Mouse (Mus musculus) right cerebral cortex, postnatal 10 days (tissue): ENCODE measurements at regions not wholly inside any gene's neighbourhood (a gene's known extent, or its start where the extent isn't known, plus 50 kb on each side); places are given as distances from the start of the nearest gene placed in this dataset.
"Not testable (repeated sequence)": the region's sequence is repeated elsewhere in the genome, so short reads cannot be mapped to it uniquely, and the experiment has no call there.

ENCODE experiments used
- DNase-seq, 2 experiments: peaks; one replicate each; pipeline ENCODE4 v3.0.0; 2021; ENCODE audit warnings: low spot score in 2 of 2

DNA sequence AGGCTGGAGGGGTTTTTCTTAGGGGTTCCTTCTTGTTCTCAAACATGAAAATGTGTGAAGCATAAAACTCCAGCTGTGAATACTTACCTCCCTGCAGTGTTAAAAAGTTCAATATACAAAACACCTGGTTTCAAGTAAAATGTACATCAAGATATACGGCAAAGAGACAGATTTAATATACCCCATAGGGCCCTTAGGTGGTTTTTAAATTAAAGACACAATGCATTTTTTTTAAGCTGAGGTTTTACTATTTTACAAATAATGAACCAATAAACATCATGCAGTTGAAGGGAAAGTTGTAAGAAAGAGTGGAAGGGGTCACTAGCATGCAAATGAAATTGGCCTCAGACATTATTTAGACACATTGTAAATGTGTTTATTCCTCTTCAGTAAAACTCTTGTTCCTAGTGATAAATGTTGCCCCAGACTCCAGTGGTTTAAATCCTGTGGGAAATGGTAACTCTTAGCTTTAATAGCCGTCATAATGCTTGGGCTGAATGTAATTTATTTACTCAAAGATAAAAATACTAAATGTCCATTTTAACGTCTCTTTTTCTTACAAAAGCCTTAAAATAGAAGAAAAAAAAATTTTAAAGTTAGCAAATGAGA lies 1337.9 kb downstream of the Efnb2 start:
- no peak for DNase-seq

DNA sequence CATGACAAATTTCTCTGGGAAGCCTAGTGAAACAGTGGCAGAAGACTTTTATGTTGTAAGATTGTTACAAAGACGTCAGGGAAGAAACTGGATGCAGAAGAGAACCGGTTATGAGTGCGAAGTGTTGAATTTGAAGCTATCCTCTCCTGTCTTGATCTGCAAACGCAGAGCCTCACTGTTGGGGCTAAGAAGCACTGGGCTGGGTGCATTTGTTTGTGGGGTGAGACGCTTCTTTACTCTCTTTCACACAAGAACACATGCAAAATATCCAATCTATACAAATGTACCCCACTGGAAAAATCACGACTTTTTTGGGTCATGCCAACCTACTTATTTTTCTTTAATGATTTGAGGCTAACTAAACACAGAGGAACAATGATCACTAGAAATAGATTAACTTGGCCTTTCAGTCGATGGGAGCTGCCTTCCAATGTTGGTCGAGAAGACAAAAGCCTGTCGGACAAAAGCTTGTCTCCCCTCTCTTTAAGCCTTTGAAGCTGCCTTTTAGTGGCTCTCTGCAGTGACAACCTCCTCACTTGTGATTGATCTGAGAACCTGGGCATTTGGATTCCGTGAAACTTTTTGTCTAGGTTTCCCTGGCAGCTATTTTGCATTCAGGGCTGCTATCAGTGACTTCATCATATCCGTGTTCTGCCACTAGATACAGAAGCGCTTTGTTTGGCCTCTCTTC lies 1338.5 kb downstream of the Efnb2 start:
- DNase-seq = no peak

DNA sequence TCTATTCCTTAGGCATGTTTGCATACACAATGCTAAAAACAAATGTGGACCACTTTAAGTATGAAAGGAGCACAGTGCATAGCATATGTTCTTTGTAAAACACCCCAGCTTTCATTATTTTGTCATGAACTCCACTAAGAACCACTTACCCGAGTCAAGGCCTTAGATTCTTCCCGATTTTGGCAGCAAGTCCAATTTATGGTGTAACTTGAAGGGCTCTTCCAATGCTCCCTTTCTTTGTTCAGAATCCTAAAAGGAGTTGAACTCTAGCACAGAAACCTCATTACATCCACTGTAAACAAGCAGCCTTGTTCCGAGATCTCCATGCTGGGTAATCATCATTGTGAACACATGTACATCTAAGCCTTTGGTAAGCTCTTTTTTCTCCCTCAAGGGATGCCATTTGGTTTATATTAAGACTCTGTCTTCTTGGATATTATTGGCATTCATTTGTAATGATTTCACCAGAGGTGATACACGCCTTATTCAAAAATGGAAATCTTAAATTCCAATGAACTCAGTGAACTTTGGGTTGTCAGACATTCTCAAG lies 1344.2 kb downstream of the Efnb2 start:
- DNase-seq = no peak

DNA sequence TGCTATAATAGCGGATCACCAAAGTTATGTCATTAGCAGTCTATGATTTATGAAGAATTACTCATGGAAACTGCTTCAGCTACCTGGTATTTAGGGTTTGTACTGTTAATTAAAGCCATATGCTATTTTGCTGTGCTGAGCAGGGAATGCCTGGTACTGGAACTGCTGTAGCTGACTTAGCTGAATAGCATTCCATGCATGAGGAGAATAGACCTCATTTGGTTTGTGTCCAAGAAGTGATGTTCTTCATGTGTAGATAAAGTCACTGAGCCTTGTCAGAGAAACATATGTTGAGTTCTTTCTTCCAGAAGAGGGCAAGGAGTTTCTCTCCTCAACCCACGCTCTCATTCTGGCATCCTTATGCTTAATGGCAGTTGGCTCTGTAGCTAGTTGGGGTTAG lies 1351.8 kb downstream of the Efnb2 start:
- DNase-seq = no peak

DNA sequence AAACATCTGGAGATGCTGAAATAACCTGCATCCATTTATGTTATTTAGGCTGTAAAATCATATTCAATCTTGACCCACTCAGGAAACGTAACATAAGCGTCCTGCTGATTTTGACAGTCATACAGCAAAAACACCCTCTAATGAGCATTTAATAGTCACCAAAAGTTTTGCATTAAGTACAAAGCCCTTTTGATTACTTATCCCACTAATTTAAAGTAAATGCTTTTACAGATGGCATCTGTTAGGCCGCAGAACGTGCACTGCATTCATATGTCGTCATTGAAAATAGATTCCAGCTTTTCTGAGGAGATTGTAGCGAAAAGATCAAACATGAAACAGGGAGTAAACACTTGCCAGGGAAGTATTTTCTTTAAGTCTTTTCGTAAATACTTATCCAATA lies 1371.7 kb downstream of the Efnb2 start:
- DNase-seq = no peak

DNA sequence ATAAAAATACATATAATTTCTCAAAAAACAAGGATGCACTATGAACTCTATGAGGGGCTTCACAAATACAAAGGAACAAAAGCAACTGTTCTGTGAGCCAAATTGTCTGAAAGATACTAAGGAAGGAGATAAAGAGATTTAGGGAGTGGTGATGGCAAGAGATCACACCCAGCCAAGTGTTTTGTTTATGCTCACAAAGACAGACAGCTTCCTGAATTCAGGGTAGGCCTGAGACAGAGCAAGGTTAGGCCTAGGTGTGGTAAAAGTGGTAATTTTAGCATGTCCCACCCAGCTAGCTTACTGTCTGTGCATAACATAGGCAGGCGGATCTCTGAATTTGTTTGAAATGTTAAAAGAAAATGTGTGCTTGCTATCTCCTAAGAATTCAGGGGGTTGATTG lies 1374.5 kb downstream of the Efnb2 start:
- DNase-seq = no peak

DNA sequence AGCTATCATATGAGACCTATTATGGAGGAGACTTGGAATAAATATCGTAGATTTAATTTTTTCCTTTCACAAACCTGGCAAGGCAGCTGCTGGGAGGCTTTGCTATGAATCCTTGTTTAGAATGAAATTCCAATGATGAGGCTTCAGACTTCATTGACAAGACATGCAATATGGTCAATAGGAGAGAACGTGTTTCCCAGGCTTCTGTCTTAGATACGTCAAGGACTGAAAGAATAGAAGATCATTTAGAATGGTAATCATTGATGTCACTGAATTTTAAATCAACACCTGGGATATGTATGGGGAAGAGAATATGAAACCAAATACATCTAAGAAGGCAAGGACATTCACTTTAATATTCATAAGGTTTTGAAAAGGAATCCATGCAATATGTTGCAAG lies 1393.6 kb downstream of the Efnb2 start:
- no peak for DNase-seq

DNA sequence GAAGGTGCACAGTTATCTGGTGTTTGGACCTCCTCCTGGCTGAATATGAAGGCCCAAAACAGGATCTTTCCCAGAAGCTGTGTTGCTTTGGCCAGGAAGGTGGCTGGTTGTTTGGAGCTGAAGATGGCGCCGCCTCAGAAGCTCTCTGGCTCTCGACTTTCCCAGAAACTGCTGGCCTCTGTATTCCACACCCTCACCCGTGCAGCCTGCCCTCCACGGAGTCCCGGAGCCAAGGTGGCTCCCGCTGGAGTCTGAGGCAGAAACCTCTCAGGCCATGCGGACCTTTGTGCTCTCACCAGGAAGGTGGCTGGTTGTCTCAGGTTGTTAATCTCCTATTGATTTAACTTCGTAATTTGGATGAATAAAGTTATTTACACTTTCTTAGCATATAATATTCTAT lies 1406.7 kb downstream of the Efnb2 start:
- DNase-seq = not testable (repeated sequence)

DNA sequence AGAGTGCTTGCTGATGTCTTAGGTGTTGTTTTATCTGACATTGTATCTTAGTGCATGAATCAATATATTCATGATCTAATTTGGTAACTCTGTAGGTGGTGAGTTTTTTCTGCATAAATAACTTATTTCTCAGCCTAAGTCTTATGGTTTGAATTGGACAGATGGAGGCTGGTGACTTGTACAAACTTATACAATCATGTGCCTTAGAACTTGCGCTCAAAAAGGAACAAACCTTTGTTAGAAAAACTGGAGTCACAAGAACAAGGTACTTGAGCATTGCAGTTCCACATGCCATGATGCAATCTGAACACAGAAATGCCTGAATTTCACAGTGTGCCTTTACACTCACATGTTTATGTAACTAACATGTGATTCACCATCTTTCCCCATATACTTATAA lies 1420.7 kb downstream of the Efnb2 start:
- DNase-seq = no peak

DNA sequence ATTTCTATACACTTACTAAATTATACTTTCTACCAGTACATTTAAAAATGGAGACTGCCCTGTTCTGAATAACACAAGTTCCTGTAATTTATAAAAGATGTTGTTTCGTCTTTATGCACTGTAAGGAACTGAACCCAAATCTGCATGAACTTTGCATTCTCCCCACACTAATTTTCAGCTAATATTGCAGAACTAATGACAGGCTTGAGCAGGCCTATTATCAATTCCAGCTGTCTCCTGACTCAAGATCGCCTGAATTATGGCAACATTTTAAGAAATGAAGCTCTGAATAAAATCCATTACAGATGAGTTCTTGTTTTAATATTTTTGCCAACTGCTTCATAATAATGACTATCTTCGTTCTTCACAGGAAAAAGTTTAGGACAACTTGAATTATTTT lies 1427.0 kb downstream of the Efnb2 start:
- DNase-seq = no peak

DNA sequence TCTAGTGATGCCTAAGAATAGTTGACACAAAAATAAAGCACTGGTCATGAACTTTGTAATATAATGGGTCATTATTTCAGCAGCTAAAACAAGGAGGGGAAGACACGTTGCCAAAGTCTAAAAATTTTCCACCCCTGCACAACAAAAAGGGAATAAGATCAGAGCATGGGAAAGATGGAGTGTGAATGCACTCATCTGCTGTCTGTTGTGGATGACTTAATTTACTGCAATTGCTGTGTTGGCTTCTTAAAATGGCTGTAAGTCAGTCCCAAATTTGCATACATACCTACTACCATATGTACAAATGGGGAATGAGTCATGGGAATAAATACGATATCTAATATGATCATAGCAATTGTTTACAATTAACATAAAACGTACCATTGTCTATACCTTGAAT lies 1441.7 kb downstream of the Efnb2 start:
- no peak for DNase-seq

DNA sequence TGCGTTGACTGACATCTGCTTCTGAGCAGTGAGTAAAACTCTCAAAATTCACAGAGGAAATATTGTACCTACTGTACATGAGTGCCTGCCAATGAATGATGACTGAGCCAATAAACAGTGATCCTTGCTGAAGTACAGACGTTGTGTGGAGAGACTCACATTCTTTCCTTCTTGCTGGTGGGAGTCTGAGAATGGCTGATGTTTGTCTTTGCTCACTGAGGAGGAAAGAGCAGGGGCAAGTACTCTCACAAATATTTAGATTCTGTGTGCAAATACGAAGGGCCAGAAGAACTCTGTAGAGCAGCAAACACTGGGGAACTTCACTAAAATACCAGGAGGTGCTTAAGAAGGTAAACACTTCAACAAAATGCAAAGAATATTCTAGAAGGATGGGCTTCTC lies 1453.9 kb downstream of the Efnb2 start:
- no peak for DNase-seq

DNA sequence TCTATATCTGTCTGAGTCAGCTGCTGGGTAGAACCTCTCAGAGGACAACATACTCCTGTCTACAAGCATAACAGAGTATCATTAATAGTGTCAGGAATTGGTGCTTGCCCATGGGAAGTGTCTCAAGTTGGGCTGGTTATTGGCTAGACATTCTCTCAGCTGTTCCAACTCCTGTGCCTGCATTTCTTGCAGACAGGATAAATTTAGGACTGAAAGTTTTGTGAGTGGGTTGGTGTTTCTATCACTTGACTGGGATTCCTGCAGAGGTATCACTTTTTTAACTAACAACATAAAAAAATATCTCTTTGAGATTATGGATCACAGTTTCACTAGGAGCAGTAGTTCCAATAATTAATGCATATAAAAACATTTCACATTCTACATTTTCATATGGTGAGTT lies 1454.4 kb downstream of the Efnb2 start:
- no peak for DNase-seq

DNA sequence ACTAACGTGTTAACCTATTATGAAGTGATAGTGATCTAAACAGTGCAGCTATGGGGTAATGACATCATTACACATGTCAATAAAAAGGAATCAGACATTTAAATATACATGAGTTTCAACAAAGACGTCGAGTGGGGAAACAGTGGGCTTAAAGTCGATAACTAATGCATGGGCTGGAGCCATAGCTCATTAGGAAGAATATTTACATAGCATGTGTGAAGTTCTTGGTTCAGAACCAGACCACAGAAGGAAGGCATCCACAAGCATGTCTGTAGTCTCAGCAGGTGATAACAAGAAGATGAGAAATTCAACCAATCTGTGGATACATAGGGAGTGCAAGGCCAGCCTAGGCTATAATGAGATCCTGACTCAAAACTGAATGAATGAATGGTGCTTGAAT lies 1456.0 kb downstream of the Efnb2 start:
- no peak for DNase-seq

DNA sequence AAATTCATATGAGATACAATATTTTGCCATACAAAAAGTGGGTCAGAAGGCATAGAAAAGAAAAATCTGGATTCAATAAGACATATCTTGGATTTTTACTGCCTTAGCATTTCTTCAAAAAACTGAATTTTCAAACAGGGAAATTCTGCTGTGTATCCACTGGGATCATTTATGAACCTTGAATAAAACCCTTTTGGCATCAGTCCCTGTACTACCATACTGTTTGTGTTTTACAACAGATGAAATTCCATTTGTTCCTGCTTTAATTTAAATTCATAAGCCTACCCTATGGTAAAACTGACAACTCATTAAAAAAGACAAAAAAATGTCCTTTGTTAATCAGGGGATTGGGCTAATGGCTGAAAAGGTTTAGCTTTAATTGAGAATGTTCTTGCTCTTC lies 1470.3 kb downstream of the Efnb2 start:
- DNase-seq = no peak

DNA sequence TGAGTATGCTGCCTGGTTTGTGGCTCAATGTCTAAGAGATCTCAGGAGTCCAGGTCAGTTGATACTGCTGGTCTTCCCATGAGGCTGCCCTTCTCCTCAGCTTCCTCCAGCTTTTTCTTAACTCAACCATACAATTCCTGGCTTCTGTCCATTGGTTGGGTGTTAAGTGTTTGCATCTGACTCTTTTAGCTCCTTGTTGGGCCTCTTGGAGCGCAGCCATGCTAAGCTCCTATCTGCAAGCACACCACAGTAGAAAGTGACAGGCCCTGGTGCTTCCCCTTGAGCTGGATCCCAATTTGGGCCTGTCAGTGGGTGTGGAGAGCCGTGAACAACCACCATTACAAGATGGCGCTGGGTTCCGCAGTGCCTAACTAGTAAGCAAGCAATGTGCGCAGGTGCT lies 1497.7 kb downstream of the Efnb2 start:
- DNase-seq = no peak

DNA sequence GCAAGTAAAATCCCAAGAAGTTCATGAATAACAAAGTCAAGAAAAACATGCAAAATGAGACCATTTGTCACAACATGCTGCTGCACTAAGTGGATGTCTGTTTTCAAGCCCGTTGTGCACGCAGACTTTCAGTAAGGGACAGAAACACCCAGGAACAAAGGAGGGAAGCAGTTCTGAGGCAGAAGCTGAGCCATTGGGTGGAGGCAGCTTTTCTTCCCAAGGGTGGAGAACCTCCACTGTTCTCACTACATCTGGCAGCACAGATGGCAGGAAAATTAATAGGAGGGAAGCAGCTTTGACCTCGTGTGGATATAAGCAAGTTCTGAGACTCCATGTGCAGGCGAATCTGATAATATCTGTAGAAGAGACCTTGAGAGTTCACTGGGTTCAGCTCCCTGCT lies 1529.3 kb downstream of the Efnb2 start:
- DNase-seq = peak; percentile 18

DNA sequence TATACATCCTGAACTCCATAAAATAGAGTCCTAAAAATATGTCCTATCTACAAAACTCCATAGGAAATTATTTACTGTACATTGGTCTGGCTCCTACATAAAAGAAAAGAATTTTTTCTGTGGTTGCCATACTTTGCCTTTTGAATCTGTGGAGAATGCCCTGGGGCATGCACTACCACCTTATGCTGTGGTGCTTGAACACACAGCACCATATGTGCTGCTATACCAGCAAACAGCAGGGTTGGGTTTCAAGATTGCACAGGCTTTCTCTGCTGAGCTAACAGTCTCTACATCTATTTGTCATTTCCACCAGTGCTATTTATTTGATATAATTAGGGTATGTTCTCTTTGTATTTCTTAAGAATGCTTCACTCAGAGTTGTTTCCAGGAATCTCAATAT lies 1552.2 kb downstream of the Efnb2 start:
- no peak for DNase-seq

DNA sequence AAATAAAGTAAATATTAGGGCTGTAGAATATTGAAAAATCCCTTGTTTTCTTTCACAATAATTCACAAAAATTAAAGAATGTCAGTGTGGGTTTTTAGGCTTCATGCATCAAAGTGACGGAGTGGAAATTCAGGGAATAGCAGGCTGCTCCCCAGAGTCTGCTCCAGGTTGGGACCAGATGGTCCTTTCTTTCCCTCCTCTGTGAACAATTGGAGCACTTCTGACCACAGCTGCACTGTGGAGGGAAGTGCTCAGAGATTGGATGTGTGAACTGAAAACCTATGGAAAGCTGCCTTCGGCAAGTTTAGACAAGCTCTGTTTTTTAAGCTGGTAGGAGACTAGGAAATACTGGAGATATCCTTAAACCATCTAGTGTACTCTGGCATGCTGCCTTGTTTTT lies 1563.5 kb downstream of the Efnb2 start:
- DNase-seq = peak in 1 of 2 experiments; percentile 19

DNA sequence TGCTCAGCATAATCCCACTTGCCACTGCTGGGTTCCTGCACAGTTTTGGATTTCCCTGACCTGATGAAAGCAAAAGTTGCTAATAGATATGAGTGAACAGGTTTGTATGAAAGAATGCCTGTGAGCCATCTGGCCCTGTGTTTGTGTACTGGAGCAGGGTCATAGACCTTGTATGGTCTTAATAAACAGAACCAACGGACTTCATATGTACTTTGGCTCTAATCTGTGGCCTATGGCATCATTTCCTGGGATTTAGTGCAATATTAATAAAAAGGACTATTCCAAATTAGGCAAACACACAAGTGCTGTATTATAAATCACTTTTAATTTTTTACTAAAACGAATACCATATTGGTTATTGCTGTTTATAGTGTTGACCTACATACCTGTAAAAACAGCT lies 1568.2 kb downstream of the Efnb2 start:
- DNase-seq = no peak

DNA sequence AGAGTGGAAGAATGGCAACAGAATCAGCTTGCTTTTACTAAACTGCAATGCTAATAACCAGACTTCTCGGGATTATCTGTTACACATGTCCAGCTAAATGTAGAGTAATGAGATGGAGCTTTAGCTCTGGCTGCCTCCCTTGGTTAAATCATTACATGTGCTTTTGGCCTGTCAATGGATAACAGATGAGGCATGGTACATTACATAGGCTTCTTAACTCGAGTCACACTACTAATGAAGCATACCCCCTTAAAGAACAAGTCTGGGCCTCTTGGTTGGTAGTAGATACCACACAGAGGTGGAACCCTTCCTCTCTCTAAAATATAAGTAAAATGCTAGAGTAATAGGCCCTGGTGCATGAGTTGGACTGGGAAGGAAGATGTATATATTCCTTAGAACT lies 1572.9 kb downstream of the Efnb2 start:
- DNase-seq = no peak

DNA sequence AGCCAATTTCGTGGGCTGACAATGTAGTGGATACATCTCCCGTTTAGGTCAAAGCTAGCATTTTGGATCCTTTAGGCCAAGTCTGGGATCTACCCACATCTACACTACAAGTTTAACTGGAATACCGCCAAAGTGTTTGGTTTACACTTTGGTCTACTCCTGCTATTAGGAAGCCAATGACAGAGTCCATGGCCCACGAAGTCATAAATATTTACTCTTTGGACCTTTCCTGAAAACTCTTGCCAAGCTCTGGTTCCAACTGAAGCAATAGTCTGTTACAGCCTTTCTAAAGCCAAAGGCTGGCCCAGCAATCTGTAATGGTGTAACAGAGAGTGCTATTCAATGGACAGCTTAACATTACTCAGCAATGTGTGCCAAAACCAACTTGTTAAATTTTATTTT lies 1600.8 kb downstream of the Efnb2 start:
- DNase-seq = peak in 1 of 2 experiments; percentile 22

DNA sequence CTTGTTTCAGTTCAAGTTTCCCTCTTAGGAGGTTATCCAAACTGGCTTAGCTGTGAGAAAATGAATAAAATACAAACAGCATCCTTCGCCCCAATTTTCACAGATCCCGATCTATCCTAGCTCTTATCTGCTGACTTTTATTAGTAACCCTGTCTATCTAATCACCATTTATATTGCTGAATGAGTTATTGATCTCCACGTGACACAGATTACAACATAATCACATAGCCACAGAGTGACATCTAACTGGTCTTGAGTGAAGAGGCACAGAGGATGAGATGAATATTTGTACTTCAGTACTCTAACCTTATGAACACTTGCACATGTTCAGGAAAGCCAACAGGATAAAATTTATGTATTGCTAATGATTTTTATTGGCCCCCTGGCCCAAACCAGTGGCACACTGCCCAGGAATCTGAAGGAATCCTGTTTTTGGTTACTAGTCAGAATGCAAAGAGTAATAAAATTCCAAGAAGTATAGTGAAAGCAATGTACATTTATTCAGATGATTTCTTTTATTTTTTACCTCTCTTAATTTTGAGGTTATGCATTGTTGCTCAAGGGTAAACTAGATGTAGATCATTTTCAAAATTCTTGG lies 1634.7 kb downstream of the Efnb2 start:
- no peak for DNase-seq
